Mouse (Mus musculus): ENCODE measurements around the gene Ggps1. TPM values are rescaled to one million over a fixed set of nuclear protein-coding genes. Genes with fewer than 3 reads are reported as not detected.

Ggps1 gene
- polyA plus RNA-seq (2012; ENCODE audit: low replicate concordance): 2.5 and 3.3 TPM in 2 replicates

GRCm38 (mm10) chr13:14063013-14063941, at the start of gene Ggps1, which contains the start of gene Arid4b:
Ggps1 (minus strand) TSS chr13:14063488.
Arid4b (plus strand) TSS chr13:14063232.

GRCm38 (mm10) chr13:14039292-14039965, 23.9 kb downstream of the Ggps1 start, which contains the start of gene Tbce:
Tbce (minus strand) TSS chr13:14039638.

Other genes starting within 250 kb of the Ggps1 start
- gene B3galnt2, start 109.0 kb downstream of the Ggps1 start, polyA plus RNA-seq (2012; ENCODE audit: low replicate concordance): 47.8 and 125 TPM in 2 replicates
- gene Tbce, start 23.9 kb downstream of the Ggps1 start, polyA plus RNA-seq (2012; ENCODE audit: low replicate concordance): 2.9 and 6.7 TPM in 2 replicates
- gene Arid4b, start 256 bp downstream of the Ggps1 start, polyA plus RNA-seq (2012; ENCODE audit: low replicate concordance): 14.8 and 26.6 TPM in 2 replicates